Mouse (Mus musculus) inflammation-experienced regulatory T-cells, adult 16 weeks (primary cell): ENCODE measurements around the gene Krt2. TPM values are rescaled to one million over a fixed set of nuclear protein-coding genes. Genes with fewer than 3 reads are reported as not detected.

Experiments used
- polyA plus RNA-seq: library from polyadenylated mRNA; unstranded; fragments of 100-300 nt; shearing (Covaris generic); gene quantifications from one replicate; pipeline ENCODE4 v1.2.1, GENCODE M21; 2017

Gene Krt2
- not detected for polyA plus RNA-seq

GRCm38 (mm10) chr15:101817875-101818274 is at the start of gene Krt2:
Krt2 (minus strand) TSS chr15:101818169.

GRCm38 (mm10) chr15:101850694-101851093 is 32.7 kb upstream of the Krt2 start, which contains the start of gene Krt1:
Krt1 (minus strand) TSS chr15:101850794.

GRCm38 (mm10) chr15:101802296-101802835 is 15.6 kb downstream of the Krt2 start, which contains the start of gene Krt73:
Krt73 (minus strand) TSS chr15:101802346.

GRCm38 (mm10) chr15:101786360-101786759 is 31.6 kb downstream of the Krt2 start, which contains the start of gene Krt72:
Krt72 (minus strand) TSS chr15:101786460.

Other genes with a start within 250 kb of the Krt2 start
- not detected for gene Krt75, start 244.3 kb downstream of the Krt2 start, polyA plus RNA-seq
- not detected for gene Gm5414, start 190.0 kb downstream of the Krt2 start, polyA plus RNA-seq
- not detected for gene Gm5478, start 170.8 kb downstream of the Krt2 start, polyA plus RNA-seq
- gene Krt6b, start 137.9 kb downstream of the Krt2 start, polyA plus RNA-seq, result not detected
- not detected for gene Krt6a, start 123.9 kb downstream of the Krt2 start, polyA plus RNA-seq
- not detected for gene Krt5, start 105.3 kb downstream of the Krt2 start, polyA plus RNA-seq
- gene Krt71, start 75.1 kb downstream of the Krt2 start, polyA plus RNA-seq, result not detected
- gene Krt72, start 31.7 kb downstream of the Krt2 start, polyA plus RNA-seq, result not detected
- not detected for gene Krt73, start 15.8 kb downstream of the Krt2 start, polyA plus RNA-seq
- 0.12 TPM for gene Krt1, start 32.6 kb upstream of the Krt2 start, polyA plus RNA-seq
- gene Krt77, start 51.5 kb upstream of the Krt2 start, polyA plus RNA-seq, result not detected
- not detected for gene Krt76, start 74.8 kb upstream of the Krt2 start, polyA plus RNA-seq
- not detected for gene Krt4, start 106.6 kb upstream of the Krt2 start, polyA plus RNA-seq
- not detected for gene Krt79, start 122.2 kb upstream of the Krt2 start, polyA plus RNA-seq
- not detected for gene Krt78, start 136.1 kb upstream of the Krt2 start, polyA plus RNA-seq
- gene Krt8, start 186.3 kb upstream of the Krt2 start, polyA plus RNA-seq, result not detected
- 1.5 TPM for gene Krt18, start 210.0 kb upstream of the Krt2 start, polyA plus RNA-seq